Mouse (Mus musculus) cerebellum, adult 9-10 months (tissue): ENCODE results near the gene Iqgap2.

Source experiments
- DNase-seq: peaks from one replicate; pipeline ENCODE4 v3.0.0; 2022

Gene Iqgap2

DNA sequence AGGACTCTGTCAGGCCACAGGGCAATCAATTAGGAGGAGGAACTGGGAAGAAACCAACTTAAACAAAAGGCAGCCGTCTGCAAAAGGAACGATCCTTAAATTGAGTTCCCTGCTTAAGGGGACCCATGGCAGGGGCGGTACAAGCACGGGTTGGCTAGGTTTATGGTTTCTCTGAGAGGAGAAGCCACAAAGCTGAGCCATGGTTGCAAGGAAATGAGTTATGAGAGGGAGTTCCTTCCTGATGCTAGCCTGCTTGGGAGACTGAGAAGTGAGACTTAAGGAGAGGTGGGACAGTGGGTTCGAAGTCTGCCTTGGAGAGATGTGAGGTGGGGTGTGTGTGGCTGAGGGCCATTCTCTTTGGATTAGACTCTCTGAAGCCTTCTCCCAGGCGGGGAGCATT is 193.8 kb downstream of the Iqgap2 start:
- no peak for DNase-seq

DNA sequence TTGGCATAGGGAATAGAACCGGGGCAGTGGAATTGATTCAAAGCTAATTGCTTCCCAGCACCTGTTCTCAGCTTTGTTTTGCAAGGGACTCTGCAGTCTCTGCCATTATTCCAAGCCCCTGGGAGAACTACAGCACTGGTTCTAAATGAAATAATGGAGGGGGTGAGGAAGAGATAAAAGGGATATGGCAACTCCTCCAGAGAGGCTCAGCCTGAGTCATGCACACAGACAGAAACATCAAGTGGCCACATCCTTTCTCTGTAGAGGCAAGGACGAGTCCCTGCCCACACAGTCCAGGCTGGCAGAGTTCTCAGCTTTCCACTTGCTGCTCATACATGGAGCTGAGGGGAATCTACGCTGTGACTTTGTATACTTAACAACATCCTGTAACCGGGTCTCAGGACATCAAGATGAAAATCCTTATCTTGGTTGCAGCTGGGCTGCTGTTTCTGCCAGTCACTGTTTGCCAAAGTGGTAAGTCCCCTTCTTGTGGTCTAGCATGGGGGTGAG is 195.0 kb downstream of the Iqgap2 start, which contains the start of gene F2rl2:
Gene F2rl2, plus strand, starts transcription at position 200 of the 510 bp plus-strand sequence.
- DNase-seq, result no peak

DNA sequence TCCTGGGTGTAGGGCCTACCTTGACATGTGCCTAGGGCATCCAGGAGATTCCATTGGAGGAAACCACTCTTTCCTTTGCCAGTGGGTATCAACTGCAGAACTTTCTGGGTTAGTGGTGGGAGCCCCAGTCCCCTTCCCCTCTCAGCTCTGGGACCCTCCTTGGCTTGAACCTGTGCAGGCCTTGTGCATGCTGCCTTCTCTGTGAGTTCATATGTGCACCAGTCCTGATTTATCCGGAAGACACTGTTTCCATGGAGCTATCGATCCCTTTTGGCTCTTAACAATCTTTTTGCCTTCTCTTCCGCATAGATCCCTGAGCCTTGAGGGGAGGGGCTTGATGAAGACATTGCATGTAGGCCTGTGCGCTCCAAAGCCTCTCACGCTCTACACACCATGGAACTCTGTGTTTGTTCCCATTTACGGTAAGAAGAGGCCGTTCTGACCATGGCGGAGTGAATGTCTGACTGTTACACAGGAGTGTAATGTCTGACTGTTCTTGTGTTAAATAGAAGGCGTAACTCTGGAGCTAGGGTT is 195.5 kb downstream of the Iqgap2 start:
- no peak for DNase-seq

DNA sequence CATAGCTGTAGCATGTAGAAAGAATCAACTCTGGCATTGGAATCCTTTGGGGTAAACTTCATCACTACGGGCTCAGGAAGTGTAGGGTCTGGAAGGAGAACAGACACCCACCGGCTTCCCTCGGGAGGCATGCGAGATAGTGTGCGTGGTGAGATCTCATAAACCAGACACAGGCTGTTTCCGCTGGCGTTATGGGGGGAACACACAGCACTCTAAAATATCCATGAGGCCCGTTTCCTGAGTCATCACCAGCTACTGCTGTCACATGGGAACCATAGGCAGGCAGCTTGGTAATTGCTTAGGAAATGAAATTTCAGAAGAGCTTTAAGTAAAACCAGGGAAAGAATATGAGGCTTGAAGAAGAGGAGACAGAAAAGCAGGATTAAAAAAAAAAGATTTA is 199.5 kb downstream of the Iqgap2 start:
- DNase-seq, result no peak

DNA sequence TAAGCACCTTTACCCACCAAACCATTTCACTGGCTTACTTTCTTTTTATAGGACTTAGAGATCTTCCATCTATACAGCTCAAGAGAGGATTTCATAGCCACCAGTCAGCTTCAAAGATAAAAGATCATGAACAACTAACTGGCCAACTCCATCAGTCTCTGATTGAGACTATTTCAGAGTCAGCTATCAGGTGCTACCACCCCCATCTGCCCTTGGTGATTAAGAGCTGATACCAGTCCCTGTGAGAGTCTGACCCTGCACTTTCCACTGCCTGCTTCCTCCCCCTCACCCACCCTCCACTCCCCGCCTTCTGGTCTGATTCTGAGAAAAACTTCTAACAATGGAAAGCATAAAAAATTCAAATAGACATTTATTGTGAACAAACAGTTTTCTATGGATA is 203.1 kb downstream of the Iqgap2 start:
- no peak for DNase-seq

DNA sequence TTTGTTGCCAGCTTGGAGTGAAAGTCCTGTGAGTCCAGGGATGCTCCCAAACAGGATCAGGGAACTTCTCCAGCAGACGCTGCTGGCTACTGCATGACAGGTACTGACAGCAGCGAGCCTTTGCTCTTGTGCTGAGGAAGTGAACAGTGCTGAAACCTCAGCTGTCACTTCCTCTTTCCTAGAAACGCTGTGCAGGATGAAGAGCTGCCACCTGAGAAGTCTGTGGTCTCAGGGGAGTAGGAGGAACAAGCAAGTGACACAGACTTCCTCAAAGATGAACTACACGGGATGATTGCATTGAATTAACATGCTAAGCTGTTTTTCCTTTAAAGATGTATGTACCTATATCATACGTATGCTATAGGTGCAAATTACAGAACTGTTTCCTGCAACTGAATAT is 206.0 kb downstream of the Iqgap2 start:
- no peak for DNase-seq

DNA sequence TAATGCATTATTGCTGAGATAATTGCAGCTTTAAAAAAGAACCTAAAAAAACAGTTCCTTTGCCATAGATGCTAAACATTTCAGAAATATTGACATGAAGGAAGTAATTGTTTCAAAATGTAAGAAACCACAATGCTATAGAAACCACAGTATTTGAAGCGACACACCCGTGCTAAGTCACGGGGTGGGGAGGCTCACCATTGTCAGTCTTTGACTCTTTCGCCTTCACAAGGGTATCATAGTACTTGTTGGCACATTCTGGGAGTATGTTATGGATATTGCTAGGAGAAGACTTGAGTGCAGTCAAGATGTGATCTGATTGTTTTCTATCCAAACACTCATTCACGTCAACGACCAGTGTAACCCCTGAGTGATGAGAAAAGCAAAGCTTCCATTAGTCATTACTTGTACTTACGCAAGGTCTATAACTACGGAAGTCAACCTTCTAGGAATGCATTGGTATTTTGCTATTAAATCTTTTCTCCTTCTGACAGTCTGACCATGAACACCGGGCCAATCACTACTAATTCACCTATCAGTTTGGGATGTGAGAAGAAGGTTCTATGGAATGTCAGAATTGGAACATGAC is 207.0 kb downstream of the Iqgap2 start:
- no peak for DNase-seq

DNA sequence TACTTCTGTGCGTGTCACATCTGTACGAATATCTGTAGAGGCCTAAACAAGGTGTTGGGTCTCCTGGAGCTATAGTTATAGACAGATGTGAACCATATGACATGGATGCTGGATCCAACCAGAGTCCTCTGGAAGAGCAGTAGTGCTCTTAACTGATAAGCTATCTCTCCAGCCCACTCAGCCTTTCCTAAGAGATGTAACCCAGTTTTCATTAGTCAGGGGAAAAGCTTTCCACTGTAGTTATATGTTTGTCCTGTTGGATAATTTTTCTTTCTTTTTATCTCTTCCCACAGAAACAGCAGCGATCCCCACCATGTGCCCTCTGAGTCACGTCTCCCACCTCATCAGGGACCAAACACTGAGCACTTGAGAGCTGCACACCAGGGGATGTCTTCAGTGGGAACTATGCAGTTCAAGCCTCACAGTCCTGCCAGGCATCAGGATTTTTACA is 212.2 kb downstream of the Iqgap2 start:
- no peak for DNase-seq

DNA sequence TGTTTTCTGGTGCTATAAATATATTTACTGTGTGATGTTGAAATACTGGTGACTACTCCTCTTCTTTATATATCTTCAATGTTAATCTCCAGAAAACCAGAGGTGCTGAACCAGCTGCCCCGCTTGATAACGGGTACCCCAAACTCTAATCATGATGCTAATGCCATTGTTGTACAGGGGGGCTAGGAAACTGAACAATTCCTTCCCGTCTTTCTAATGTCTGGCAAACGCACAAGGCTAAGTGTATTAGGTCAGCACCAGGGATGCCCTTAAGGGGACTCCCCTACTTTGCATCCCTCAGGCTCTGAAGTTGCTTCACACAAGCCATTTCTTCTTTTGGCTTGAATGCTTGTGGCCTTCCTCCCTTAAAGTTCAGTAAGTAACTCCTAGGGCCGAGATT is 212.6 kb downstream of the Iqgap2 start:
- no peak for DNase-seq

DNA sequence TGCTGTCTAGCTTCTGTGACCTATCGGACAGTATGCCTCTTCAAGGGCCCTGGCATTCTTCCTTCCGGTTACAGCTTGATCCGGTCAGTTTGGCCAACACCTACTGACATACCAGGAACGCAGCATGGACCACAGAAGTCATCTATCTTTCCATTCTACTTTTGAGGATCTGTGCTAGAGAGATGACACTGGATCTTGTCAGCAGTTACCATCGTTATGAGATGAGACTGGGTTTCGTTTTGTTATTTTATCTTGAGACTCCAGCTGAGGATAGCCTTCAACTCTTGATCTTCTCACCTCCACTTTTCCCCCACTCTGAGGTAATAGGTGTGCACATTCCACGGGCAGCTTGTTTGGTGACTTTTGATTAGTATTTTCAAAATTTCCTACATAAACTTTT is 219.3 kb downstream of the Iqgap2 start:
- DNase-seq, result no peak

DNA sequence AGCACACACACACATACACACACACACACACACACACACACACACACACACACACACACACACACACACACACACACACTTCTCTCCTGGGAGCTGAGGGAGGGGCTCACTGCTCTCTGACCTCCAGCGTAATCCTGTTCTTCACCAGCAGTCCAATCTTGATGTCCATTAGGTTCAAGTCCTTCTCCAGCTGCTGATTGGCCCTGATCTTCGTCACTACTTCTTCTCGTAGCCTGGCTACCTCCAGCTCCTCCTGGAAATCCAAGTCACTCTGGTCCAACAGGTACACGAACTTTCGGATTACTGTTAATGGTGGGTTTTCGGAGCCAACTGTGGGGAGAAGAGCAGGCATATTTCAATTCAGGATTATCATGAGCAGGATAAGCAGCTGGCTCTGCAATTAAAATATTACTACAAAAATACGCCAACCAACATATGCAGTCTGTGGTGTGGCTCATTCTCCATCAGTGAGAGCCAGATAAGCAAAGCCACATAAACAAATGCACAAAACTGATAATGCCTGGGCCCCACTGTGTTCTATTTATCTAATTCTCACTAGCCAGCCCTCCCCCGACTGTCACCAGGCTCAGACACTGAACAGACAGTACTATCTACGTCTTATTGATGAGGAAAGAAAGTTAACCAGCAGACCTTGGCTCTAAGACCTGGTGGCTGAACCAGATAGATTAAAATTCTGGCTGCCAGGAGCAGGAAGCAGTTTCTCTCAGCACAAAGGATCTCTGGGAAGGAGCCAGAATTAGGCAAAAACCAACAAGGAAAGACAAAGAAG is 220.4 kb downstream of the Iqgap2 start:
- no peak for DNase-seq

DNA sequence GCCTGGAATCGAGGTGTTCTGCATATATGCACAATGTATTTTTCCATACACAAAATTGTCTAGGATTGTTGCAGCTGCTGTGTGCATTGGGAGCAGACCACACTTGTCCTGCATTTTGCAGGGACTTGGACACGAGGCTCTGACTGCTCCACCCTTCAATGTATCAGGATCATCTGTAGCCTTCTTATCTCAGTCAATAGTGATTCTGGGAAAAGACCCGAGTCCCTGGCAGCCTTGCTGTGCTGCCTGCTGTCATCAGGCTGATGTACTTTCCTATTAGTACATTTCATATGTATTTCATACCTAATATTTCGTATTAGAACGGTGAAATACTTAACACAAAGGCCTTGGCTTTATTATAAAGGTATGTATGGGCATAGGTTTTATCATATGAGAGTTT is 221.2 kb downstream of the Iqgap2 start:
- no peak for DNase-seq

DNA sequence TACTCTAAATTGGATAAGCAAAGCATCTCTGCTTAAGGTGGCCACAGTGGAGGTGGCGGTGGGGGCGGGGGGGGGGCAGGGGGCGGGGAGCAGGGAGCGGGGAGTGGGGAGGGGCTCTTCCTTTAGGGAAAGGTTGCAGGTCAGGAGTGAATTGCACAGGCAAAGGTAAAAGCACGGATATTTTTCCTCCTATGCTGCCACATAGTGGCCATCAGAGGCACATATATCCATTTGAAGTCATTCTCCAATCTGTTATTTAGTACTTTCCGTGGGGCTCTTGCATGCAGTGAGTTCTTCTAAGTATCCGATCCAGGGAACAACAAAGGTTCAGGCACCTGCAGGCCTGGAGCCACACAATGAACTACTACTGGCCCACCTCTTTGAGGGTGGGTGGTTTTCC is 224.5 kb downstream of the Iqgap2 start:
- no peak for DNase-seq

DNA sequence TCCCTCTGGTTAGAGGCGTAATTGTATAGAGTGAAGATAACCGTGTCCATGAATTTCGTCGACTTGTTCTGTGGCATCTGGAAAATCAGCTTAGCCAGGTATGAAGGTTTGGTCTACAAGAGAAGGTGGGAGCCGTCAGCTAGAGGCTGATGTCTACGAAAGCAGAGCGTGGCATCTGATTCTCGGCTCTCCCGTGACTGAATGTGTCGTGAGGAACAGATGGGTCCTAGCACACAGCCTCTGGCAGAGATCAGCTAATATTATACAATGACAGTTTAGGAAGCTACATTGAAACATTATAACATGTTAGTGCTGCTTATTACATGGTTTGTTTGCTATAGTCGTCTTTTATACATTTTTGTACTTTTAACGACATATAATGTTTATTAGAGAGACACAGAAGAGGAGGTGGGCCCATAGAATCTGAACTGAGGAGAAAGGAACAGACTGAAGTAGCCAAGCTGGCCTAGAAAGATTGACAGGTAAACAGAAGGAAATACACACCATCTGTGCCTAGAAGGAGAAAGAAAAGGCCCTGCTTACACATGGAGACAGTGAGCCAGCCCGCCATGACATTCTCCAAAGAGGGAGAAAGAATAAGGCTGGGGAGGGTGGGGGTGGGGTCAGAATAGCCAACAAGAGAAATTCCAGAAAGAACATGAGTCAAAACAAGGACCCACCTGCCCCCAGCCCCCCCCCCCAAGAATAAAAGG is 225.9 kb downstream of the Iqgap2 start:
- no peak for DNase-seq

DNA sequence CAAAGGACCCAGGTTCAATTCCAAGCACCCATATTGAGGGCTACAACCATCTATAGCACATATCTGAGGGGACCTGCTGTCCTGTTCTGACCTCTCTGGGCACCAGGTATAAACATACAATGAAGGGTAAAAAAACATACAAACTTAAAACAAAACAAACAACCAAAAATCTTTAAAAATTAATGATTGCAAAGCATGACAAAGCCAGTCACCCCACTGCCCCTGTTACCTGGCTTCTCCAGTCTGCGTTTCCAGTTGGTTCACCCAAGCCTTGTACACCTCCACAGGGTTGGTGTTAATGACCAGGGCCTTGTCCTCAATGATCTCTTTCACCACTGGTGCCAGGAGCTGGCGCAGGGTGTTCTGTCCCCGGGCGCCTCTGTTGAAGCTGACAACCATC is 227.9 kb downstream of the Iqgap2 start:
- no peak for DNase-seq

DNA sequence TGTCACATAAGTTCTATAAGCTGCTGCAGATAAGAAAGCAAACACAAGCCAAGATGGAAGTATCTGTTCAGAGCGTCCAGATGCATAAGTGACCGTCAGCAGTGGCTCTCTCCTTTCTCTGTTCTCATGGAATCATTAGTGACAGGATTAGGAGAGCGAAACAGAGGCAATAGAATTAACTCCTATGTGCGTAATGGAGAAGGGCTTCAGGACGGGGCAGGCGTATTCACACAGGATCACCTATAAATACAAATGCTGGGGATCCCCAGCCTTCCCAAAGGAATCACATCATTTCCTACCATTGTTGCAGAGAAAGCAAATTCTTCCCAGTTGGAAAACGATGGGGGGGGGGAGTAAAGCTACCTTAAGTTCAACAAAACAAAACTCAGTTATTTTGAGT is 232.3 kb downstream of the Iqgap2 start:
- DNase-seq, result no peak

DNA sequence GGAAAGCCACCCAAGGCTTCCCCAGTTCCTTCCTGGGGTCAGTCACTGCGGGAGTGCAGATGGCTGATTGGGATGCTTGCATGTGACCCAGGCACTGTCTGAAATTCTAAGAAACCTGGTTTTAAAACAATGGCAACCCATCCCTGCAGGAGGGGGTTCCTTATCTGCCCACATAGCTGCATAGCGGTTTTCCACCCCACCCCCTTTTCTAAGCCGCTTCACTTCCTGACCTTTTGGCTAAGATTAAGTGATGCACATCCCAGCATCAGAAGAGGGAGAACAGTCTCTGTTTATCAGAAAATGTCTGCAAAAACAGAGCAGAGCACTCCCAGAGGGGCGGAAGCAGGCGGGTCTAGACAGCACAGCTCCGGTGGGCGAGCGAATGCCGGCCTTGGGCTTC is 234.6 kb downstream of the Iqgap2 start:
- no peak for DNase-seq

DNA sequence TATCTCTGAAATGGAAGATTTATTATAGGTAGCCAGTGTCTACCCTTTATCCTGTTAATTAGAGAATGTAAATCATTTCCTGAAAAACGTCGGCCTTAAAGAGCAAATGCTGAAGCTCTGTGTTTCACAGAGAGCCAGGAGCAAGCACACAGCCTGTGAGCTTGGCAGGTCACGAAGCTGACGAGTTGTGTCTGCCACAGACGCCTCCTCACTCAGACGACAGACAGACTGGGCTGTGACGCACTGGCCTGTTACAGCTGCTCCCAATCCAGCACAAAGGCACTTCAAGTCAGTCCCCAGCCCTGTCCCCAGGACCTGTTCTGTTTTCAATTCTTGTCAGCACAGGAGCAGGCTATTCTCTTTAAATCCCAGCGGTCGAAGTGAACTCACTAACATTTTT is 236.4 kb downstream of the Iqgap2 start:
- no peak for DNase-seq

DNA sequence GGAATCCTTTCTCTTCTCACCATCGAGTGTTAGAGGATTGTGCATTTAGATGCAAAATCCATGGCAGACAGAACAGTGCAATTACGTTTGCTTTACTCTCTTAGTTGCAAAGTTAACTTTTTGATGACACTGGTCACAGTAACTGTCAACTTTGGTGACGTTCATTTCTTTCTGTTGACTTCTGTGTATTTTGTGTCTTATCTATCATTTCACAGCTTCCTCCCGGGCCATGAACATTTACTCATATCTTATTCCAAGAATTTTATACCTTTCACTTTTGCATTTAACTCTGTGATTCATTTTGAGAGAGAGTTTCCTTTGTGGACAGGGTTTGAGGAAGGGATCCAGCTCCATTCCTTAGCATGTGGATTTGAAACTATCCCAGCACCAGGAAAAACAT is 238.0 kb downstream of the Iqgap2 start:
- DNase-seq, result no peak

DNA sequence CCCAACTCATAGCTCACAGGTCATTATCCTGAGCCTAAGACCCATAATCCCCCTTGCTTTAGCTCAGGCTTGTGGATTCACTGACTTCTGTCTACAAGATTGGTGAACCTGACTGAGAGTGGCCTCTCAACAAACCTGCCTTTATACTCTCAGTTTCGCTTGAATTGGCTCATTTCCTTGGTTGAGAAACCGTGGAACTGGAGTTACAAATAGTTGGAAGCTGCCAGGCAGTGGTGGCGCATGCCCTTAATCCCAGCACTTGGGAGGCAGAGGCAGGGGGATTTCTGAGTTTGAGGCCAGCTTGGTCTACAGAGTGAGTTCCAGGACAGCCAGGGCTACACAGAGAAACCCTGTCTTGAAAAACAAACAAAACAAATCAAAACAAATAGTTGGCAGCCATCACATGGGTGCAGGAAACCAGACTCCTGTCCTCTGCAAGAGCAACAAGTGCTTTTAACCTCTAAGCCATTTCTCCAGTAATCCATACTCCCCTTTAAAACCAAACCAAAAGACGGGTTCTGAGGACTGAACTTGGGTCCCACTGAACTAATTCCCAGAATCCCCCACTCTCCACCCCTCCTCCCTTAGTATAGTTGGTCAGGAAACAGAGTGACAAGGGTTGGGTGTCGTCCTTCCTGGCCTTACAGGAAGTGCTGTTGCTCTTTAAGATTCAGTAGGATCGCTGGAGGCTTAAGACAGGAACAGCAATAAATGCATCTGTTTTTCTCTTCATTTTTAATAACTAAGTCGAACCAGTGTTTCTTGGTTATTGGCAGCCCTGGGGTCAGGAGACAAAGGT is 239.7 kb downstream of the Iqgap2 start:
- no peak for DNase-seq

DNA sequence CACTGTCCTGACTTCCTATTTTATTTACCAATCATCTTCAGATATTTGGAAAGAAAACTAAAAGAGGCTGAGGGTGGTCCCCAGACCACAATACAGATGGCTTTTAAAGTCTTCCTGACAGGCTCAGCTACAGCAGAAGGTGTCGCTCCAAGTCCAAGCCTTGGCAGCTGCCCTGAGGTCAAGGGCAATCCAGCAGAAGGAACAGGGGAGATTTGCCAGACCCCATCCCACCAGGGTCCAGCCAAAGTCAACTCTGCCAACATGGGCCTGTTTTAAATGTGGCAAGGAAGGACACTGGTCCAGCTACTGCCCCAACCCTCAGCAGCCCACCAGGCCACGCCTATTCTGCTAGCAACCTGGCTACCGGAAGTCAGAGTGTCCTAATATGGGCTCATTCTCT is 241.8 kb downstream of the Iqgap2 start:
- DNase-seq, result no peak

DNA sequence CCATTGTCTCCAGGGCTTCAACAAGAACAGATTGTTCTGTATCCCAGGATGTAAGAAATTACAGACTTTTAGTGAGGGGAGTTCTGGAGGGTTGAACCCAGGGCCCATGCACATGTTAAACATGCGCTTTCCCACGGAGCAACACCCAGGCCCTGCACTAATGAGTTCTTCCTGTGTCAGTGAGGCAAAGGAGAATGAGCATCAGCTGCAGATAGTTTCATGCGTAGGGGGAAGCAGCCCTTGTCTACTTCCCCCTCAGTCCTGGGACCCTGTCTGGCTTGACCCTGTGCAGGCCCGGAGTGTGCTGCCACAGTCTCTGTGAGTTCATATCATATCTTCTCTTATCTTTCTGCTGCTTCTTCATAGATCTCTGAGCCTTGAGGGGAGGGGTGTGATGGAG is 244.5 kb downstream of the Iqgap2 start:
- DNase-seq, result no peak

DNA sequence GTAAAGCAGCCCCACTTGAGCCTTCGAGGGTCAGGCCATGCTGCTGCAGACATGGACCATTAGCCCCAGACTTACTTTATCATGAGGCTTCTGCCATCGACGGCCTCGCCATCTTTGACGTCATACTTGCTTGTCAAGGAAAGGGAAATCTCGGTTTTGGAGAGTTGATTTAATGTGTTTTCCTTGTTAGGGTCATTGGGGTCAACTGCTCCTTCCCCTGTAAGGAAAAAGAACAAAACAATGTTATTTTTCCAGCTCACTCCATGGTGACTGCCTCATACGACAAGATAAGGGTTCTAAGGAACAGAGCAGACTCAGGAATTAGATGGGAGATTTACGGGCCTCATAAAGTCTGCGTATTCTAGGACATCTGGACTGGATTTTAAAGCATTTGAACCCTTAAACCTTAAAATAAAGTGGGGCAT is 245.0 kb downstream of the Iqgap2 start:
- DNase-seq, result no peak
